Mouse (Mus musculus): ENCODE data around the gene Iah1. TPM values are rescaled to one million over a fixed set of nuclear protein-coding genes. Genes with fewer than 3 reads are reported as not detected.

Iah1 gene
- polyA plus RNA-seq (2012; fragmentation: generic; extraction: Trizol): 79.5 TPM

DNA sequence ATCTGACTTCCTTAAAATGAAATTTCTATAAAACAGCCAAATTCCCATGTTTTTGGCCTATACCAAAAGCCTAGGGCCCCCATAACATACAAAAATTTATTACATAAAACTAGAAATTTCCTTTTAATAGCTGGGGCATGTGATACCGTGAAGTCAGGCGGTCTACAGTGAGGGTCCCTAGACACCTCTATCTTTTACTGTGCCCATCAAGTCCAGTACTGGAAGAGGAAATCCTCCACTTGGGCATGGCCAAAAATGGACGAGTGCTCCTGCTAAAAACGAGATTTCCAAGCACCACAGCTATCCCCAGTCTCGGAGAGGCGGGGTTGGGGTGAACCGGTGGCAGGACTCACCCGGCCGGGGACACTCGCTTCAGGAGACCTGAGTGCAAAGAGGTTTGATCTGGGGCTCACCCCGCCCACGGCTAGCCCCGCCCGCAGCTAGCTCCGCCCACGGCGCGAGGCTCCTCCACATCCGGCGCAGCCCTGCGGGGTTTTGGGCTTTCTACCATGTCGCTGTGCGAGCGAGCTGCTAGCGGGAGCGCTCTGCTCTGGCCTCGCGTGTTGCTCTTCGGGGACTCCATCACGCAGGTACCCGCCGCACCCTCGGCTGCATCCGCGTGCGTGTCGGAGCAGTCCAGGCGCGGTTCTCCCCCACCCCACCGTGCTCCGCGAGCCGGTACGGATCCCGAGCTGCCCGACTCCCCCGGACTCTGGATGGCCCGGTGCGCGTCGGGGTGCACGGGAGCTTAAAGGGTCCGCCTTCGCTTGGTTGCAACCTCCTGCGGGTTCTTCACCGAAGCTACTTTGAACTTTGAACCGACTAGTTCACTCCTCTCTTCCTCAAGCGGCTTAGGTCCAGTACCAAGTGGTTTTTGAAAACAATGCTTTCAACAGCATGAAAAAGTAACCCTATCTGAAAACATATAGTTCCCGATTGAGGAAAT is at the start of gene Iah1:
Iah1 (plus strand) TSS at position 467 of the 946 bp plus-strand sequence.
- no peaks in the 10 kb centered on the region for H3K79me2 ChIP-seq (ENCODE audit: control insufficient read depth, insufficient read depth)
- H3K36me3 ChIP-seq (ENCODE audit: control insufficient read depth, insufficient read depth): peaks cover 10% of the 10 kb centered on the region
- H3K4me2 ChIP-seq (ENCODE audit: low read depth): peak within 1 kb of the TSS; percentile 71
- TF ChIP-seq POLR2AphosphoS2 (IDR thresholded peaks at IDR 0.05; ENCODE audit: insufficient read length, low read depth): peak; percentile 93
- no peak for TF ChIP-seq MAX (IDR thresholded peaks at IDR 0.05; ENCODE audit: low read depth)
- TF ChIP-seq POLR2A (IDR thresholded peaks at IDR 0.05; ENCODE audit: insufficient read length, low read depth): peak; percentile 92
- TF ChIP-seq MYOD1 (IDR thresholded peaks at IDR 0.05; ENCODE audit: control insufficient read depth in 1 of 3, insufficient read length in 2 of 3, low read depth in 2 of 3): peak in 1 of 3 experiments; percentile 0
- TF ChIP-seq TCF3 (IDR thresholded peaks at IDR 0.05; ENCODE audit: insufficient read length, low read depth): no peak
- H3ac ChIP-seq (ENCODE audit: control insufficient read depth, insufficient read length): peak within 1 kb of the TSS; percentile 51
- no peaks in the 10 kb centered on the region for H3K27me3 ChIP-seq (ENCODE audit: control insufficient read depth, insufficient read depth, insufficient read length)
- H3K4me3 ChIP-seq: peak within 1 kb of the TSS; percentile 68

GRCm38 (mm10) chr12:21266784-21267098 is 49.4 kb upstream of the Iah1 start:
- Histone ChIP-seq H3K36me3 (ENCODE audit: control insufficient read depth, insufficient read depth) (peaks cover 9% of the 10 kb centered on the region), H3K79me2 (ENCODE audit: control insufficient read depth, insufficient read depth) (no peaks in the 10 kb centered on the region), H3ac (ENCODE audit: control insufficient read depth, insufficient read length) (no peak overlapping the region), H3K27me3 (ENCODE audit: control insufficient read depth, insufficient read depth, insufficient read length) (no peaks in the 10 kb centered on the region), H3K4me3 (no peak overlapping the region), H3K4me2 (ENCODE audit: low read depth) (no peak overlapping the region)
- TF ChIP-seq TCF3 (IDR thresholded peaks at IDR 0.05; ENCODE audit: insufficient read length, low read depth) (no peak), CEBPB (IDR thresholded peaks at IDR 0.05; ENCODE audit: insufficient read depth, poor library complexity, severe bottlenecking) (no peak), E2F4 (IDR thresholded peaks at IDR 0.05; ENCODE audit: insufficient read depth) (no peak), MYOD1 (IDR thresholded peaks at IDR 0.05; ENCODE audit: control insufficient read depth in 1 of 3, insufficient read length in 2 of 3, low read depth in 2 of 3) (no peak), POLR2AphosphoS2 (IDR thresholded peaks at IDR 0.05; ENCODE audit: insufficient read length, low read depth) (no peak), POLR2A (IDR thresholded peaks at IDR 0.05; ENCODE audit: insufficient read length, low read depth) (no peak), MAX (IDR thresholded peaks at IDR 0.05; ENCODE audit: low read depth) (no peak), SRF (IDR thresholded peaks at IDR 0.05; ENCODE audit: control insufficient read depth, insufficient read length, low read depth) (no peak), USF1 (IDR thresholded peaks at IDR 0.05; ENCODE audit: low read depth) (no peak), REST (IDR thresholded peaks at IDR 0.05; ENCODE audit: insufficient read depth, insufficient read length) (no peak), TCF12 (IDR thresholded peaks at IDR 0.05; ENCODE audit: insufficient read depth, poor library complexity, severe bottlenecking) (no peak)

DNA sequence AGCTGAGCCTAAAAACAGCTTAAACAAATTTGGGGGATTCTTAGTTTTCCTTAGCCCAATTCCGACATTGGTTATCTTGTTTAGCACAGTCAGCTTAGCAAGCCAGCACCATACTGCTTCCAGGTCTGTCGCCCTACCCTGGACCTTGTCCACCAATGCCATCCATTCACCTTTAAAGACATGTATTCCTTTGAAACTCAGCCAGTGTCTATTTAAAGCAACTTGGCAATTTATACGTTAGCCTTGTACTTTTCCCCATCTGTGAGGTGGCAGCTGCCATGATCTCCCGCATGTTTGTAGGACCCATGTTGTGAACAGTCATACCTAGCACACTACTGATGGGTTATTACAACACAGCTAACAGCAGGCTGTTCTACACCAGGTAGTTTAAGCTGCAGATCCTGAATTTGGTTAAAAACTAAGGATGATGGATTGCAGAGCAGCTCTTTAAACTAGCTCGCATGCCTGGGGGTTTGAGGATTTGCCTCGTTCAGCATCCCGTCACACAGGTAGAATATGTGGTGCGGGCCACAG is 48.0 kb upstream of the Iah1 start:
- Histone ChIP-seq H3K36me3 (ENCODE audit: control insufficient read depth, insufficient read depth) (peaks cover 22% of the 10 kb centered on the region), H3K27me3 (ENCODE audit: control insufficient read depth, insufficient read depth, insufficient read length) (no peaks in the 10 kb centered on the region), H3ac (ENCODE audit: control insufficient read depth, insufficient read length) (no peak overlapping the region), H3K4me2 (ENCODE audit: low read depth) (no peak overlapping the region), H3K79me2 (ENCODE audit: control insufficient read depth, insufficient read depth) (no peaks in the 10 kb centered on the region), H3K4me3 (no peak overlapping the region)
- TF ChIP-seq E2F4 (IDR thresholded peaks at IDR 0.05; ENCODE audit: insufficient read depth) (no peak), REST (IDR thresholded peaks at IDR 0.05; ENCODE audit: insufficient read depth, insufficient read length) (no peak), TCF12 (IDR thresholded peaks at IDR 0.05; ENCODE audit: insufficient read depth, poor library complexity, severe bottlenecking) (no peak), POLR2A (IDR thresholded peaks at IDR 0.05; ENCODE audit: insufficient read length, low read depth) (no peak), MAX (IDR thresholded peaks at IDR 0.05; ENCODE audit: low read depth) (no peak), POLR2AphosphoS2 (IDR thresholded peaks at IDR 0.05; ENCODE audit: insufficient read length, low read depth) (no peak), TCF3 (IDR thresholded peaks at IDR 0.05; ENCODE audit: insufficient read length, low read depth) (no peak), MYOD1 (IDR thresholded peaks at IDR 0.05; ENCODE audit: control insufficient read depth in 1 of 3, insufficient read length in 2 of 3, low read depth in 2 of 3) (no peak), MYOG (IDR thresholded peaks at IDR 0.05; ENCODE audit: control insufficient read depth in 1 of 3, insufficient read depth in 1 of 3, insufficient read length in 2 of 3, low read depth in 2 of 3) (no peak), CEBPB (IDR thresholded peaks at IDR 0.05; ENCODE audit: insufficient read depth, poor library complexity, severe bottlenecking) (no peak), SRF (IDR thresholded peaks at IDR 0.05; ENCODE audit: control insufficient read depth, insufficient read length, low read depth) (no peak), USF1 (IDR thresholded peaks at IDR 0.05; ENCODE audit: low read depth) (no peak)

DNA sequence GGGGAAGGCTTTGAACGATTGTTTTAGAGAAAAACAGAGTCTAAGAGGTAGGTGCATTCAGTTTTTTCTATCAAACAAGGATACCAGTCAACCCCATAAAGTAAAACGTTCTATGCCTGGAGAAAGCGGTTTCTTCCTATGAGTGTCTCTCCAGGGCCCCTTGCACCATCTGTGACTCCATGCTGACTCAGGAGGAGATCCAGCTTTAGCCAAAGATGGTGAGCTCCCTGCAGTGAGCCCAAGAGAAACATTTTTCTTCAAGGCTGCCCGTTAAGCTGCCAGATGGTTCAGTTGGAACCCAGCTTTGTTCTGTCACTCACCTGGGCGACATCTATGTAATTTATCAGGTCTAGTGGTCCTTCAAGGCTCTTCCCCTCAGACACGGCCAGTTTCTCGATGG is 41.7 kb upstream of the Iah1 start:
- Histone ChIP-seq H3K79me2 (ENCODE audit: control insufficient read depth, insufficient read depth) (no peaks in the 10 kb centered on the region), H3K4me2 (ENCODE audit: low read depth) (no peak overlapping the region), H3K27me3 (ENCODE audit: control insufficient read depth, insufficient read depth, insufficient read length) (no peaks in the 10 kb centered on the region), H3ac (ENCODE audit: control insufficient read depth, insufficient read length) (no peak overlapping the region), H3K36me3 (ENCODE audit: control insufficient read depth, insufficient read depth) (peaks cover 22% of the 10 kb centered on the region), H3K4me3 (no peak overlapping the region)
- TF ChIP-seq MYOG (IDR thresholded peaks at IDR 0.05; ENCODE audit: control insufficient read depth in 1 of 3, insufficient read depth in 1 of 3, insufficient read length in 2 of 3, low read depth in 2 of 3): no peak
- TF ChIP-seq REST (IDR thresholded peaks at IDR 0.05; ENCODE audit: insufficient read depth, insufficient read length): no peak
- no peak for TF ChIP-seq SRF (IDR thresholded peaks at IDR 0.05; ENCODE audit: control insufficient read depth, insufficient read length, low read depth)
- no peak for TF ChIP-seq TCF12 (IDR thresholded peaks at IDR 0.05; ENCODE audit: insufficient read depth, poor library complexity, severe bottlenecking)
